Mouse (Mus musculus): ENCODE data around the gene Lsm11. TPM values are rescaled to one million over a fixed set of nuclear protein-coding genes. Genes with fewer than 3 reads are reported as not detected.
"Not testable (repeated sequence)": the region's sequence is repeated elsewhere in the genome, so short reads cannot be mapped to it uniquely, and the experiment has no call there.

The Lsm11 gene
- total RNA-seq, 2 experiments from 2014 or later: 117 to 128 TPM

GRCm38 (mm10) chr11:45892861-45893360 lies 51.8 kb downstream of the Lsm11 start:
- DNase-seq (ENCODE audit: extremely low spot score in 1 of 2, low spot score in 2 of 2): no peak
- intact Hi-C loops (cut with DNase I): no loop called here

GRCm38 (mm10) chr11:45890423-45890822 lies 54.3 kb downstream of the Lsm11 start:
- DNase-seq (ENCODE audit: extremely low spot score in 1 of 2, low spot score in 2 of 2): no peak
- intact Hi-C loops (cut with DNase I): no loop called here

GRCm38 (mm10) chr11:45889981-45890380 lies 54.8 kb downstream of the Lsm11 start:
- intact Hi-C loops (cut with DNase I): loop anchor here (10.0 kb wide), 3 partner anchors 95 to 885 kb away; no protein-coding TSS in a partner anchor
- DNase-seq (ENCODE audit: extremely low spot score in 1 of 2, low spot score in 2 of 2): no peak

DNA sequence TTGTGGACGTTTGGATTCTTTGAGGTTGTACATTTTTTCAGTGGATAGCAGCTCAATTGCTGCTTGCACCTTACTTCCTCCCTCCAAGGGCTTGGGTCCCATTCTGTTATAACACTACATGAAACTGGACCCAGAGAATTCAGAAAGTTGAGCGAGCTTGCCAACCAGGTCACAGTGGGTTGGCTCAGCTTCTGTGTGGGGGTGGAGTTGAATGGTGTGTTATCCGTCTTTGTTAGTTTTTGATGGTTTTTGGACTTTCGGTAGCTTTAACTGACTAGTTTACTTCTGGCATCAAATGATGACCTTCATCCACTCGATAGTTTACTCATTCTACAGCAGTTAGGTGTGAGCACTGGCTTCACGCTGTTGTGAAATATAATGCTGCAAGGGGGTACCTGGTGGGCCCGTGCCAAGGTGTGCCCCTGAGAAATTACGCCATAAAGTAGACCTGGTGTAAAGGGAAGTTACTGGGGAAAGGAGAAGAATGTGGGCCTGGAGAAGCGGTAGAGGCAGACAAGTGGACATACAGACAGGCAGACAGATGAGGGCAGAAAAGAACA lies 56.2 kb downstream of the Lsm11 start:
- intact Hi-C loops (cut with DNase I): loop anchor here (10.0 kb wide), 3 partner anchors 94 to 884 kb away; no protein-coding TSS in a partner anchor
- no peak for DNase-seq (ENCODE audit: extremely low spot score in 1 of 2, low spot score in 2 of 2)

DNA sequence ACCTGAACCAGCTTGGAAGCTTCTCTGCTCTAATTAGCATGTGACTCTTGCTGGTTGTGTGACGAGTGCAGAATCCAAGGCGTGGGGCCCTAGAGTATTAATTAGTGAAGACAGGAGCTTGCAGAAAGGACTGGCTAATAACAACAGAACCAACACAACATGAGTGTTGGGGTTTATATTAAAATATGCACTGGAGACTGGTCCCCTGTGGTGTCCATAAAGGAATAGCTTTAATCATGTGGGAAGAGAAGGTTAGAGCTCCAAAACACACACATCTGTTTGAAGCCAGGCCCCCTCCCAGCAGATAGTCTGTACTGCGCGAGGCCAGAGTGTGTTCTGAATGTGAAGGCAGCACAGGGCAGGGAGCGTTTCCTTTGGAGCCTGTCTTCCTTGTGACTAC lies 58.1 kb downstream of the Lsm11 start:
- intact Hi-C loops (cut with DNase I): loop anchor here (10.0 kb wide), 3 partner anchors 92 to 882 kb away; no protein-coding TSS in a partner anchor
- no peak for DNase-seq (ENCODE audit: extremely low spot score in 1 of 2, low spot score in 2 of 2)

GRCm38 (mm10) chr11:45885606-45886230 lies 59.0 kb downstream of the Lsm11 start:
- intact Hi-C loops (cut with DNase I): loop anchor here (10.0 kb wide), 3 partner anchors 91 to 881 kb away; no protein-coding TSS in a partner anchor
- DNase-seq (ENCODE audit: extremely low spot score in 1 of 2, low spot score in 2 of 2): no peak

DNA sequence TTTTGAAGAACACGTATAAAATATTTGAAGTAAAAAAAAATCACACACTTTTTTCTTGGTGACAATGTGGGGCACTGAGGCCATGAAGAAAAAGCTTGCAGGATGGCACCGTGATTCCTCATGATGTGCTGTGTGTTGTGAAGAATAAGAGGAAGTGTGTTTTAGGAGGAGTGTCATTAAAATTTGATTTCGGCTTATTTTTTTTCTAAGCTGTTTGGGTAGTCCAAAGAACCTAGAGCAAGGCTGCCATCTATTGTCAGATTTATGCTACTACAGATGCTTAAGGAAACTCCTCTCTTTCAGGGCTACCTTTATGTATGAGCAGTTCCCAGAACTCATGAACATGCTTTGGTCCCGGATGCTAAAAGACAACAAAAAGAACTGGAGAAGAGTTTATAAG lies 60.7 kb downstream of the Lsm11 start:
- intact Hi-C loops (cut with DNase I): loop anchor here (5.0 to 10.0 kb wide), 5 partner anchors 89 to 1272 kb away; no protein-coding TSS in a partner anchor
- DNase-seq (ENCODE audit: extremely low spot score in 1 of 2, low spot score in 2 of 2): peak in 1 of 2 experiments; percentile 46

DNA sequence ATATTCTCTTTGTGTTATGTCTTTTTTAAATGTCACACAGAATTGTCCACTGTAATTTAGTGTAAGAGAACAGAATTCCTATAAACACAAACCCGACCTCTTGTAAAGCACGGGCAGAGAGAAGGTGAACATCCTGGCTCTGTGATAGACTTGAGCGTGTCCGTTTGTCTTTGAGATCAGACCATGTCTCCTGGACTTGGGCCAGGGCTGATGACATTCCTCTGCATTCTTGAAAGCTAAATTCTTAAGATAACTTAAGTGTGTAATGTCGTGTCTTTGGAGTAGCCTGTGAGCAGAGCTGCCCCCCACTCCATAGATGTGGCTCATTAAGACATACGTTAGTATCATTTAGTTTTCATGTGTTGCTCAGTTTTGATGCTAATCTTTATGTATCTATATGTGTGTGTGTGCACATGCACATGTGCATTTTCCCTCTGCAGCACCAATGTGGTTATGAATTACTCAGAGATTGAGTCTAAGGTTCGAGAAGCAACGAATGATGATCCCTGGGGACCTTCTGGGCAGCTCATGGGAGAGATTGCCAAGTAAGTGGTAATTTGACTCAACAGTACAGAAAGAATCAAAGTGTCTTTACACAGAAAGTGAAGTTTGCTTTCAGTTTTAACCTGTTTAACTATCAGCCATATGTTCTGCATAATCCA lies 61.3 kb downstream of the Lsm11 start:
- intact Hi-C loops (cut with DNase I): loop anchor here (5.0 to 10.0 kb wide), 5 partner anchors 89 to 1271 kb away; no protein-coding TSS in a partner anchor
- DNase-seq (ENCODE audit: extremely low spot score in 1 of 2, low spot score in 2 of 2): no peak

- intact Hi-C loops (cut with DNase I): loop anchor here (5.0 to 10.0 kb wide), 5 partner anchors 87 to 1269 kb away; no protein-coding TSS in a partner anchor
- no peak for DNase-seq (ENCODE audit: extremely low spot score in 1 of 2, low spot score in 2 of 2)
These were observed 63.1 kb downstream of the Lsm11 start for GRCm38 (mm10) chr11:45881683-45882068.

- peak; percentile 46 to 65 for DNase-seq (ENCODE audit: extremely low spot score in 1 of 2, low spot score in 2 of 2)
- intact Hi-C loops (cut with DNase I): loop anchor here (5.0 to 10.0 kb wide), 5 partner anchors 86 to 1269 kb away; no protein-coding TSS in a partner anchor
These were observed 63.6 kb downstream of the Lsm11 start for GRCm38 (mm10) chr11:45881026-45881682.

GRCm38 (mm10) chr11:45879366-45879765 lies 65.4 kb downstream of the Lsm11 start:
- intact Hi-C loops (cut with DNase I); DNase-seq (ENCODE audit: extremely low spot score in 1 of 2, low spot score in 2 of 2): not testable (repeated sequence)

Other genes starting within 250 kb of the Lsm11 start
- 10 to 100 TPM; 43.8 to 44.0 TPM for gene Clint1, start 92.9 kb downstream of the Lsm11 start, total RNA-seq (2021)
- gene Thg1l, start 10.6 kb upstream of the Lsm11 start, total RNA-seq (2021): 10 to 100 TPM; 10.4 to 12.1 TPM
- gene Sox30, start 35.4 kb upstream of the Lsm11 start, total RNA-seq (2021): under 1 TPM; 0.11 to 0.12 TPM
- 1 to 10 TPM; 3.1 to 3.3 TPM for gene Gm12166, start 107.4 kb upstream of the Lsm11 start, total RNA-seq (2021)
- 10 to 100 TPM; 30.6 to 35.1 TPM for gene Adam19, start 111.1 kb upstream of the Lsm11 start, total RNA-seq (2021)
- 1 to 10 TPM in 1 of 2 experiments, under 1 TPM in 1; 0.53 to 1.3 TPM for gene Nipal4, start 221.6 kb upstream of the Lsm11 start, total RNA-seq (2021)

Measured in left cerebral cortex, postnatal 10 days (tissue).